ENCODE assay signal across 38 mouse cellular contexts in the genomic region with DNA sequence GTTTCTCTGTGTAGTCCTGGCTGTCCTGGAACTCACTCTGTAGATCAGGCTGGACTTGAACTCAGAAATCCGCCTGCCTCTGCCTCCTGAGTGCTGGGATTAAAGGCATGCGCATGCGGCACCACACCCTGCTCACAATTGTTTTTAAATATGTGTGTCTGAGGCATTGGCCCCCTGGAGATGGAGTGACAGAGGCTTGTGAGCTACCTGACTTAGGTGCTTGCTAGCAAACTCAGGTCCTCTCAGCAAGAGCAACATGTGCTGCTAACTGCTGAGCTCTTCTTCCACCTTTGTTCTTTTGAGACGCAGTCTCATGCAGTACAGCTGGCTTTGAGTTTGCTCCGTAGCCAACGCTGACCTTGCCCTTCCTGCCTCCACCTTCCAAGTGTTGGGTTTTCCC. TPM values are rescaled to one million over a fixed set of nuclear protein-coding genes. Genes with fewer than 3 reads are reported as not detected.
"Had no signal": no experiment of that assay in that cellular context is flagged by ENCODE, and none has a peak within 500 bp of the region (broad histone marks: within the 10 kb centered on the region; RNA-seq: fewer than 3 reads in every experiment).

No protein-coding gene starts in this region.

- H3K4me3 ChIP-seq: embryonic facial prominence, embryonic 10.5 days; embryonic facial prominence, embryonic 12.5 days; embryonic facial prominence, embryonic 13.5 days; embryonic facial prominence, embryonic 15.5 days; erythroblast, embryonic 14.5 days; forebrain, embryonic 10.5 days; forebrain, embryonic 12.5 days; forebrain, embryonic 13.5 days; forebrain, embryonic 15.5 days; gastrocnemius, adult 2 months; heart, adult 2 months; heart, embryonic 10.5 days had no signal

- ATAC-seq: forebrain, embryonic 13.5 days; forebrain, embryonic 14.5 days; forebrain, embryonic 15.5 days; forebrain, embryonic 16.5 days; forebrain, postnatal 0 days had no signal

- H3K4me1 ChIP-seq: embryonic facial prominence, embryonic 12.5 days; embryonic facial prominence, embryonic 13.5 days; forebrain, embryonic 12.5 days; forebrain, embryonic 13.5 days; heart, embryonic 10.5 days had no signal

- DNase-seq: cerebellum, adult 9-11 months; cerebellum, postnatal 10 days; cerebellum, postnatal 25 days; cerebellum, postnatal 36 days; embryo, embryonic 11 days; forebrain, postnatal 0 days; gastrocnemius, adult 2 months; gastrocnemius, postnatal 10 days; gastrocnemius, postnatal 14 days; gastrocnemius, postnatal 25 days; gastrocnemius, postnatal 36 days; heart, adult 11 months; heart, adult 18-20 months; heart, adult 2 months had no signal

- H3K9me3 ChIP-seq: embryonic facial prominence, embryonic 12.5 days; embryonic facial prominence, embryonic 13.5 days; embryonic facial prominence, embryonic 15.5 days; forebrain, embryonic 10.5 days; forebrain, embryonic 12.5 days; forebrain, embryonic 13.5 days; forebrain, embryonic 15.5 days; heart, embryonic 10.5 days had no signal

- H3K27ac ChIP-seq: embryonic facial prominence, embryonic 10.5 days; embryonic facial prominence, embryonic 12.5 days; embryonic facial prominence, embryonic 13.5 days; embryonic facial prominence, embryonic 15.5 days; forebrain, embryonic 10.5 days; forebrain, embryonic 12.5 days; forebrain, embryonic 13.5 days; forebrain, embryonic 15.5 days; gastrocnemius, adult 2 months; heart, adult 2 months; heart, embryonic 10.5 days had no signal

- H3K36me3 ChIP-seq: embryonic facial prominence, embryonic 10.5 days; embryonic facial prominence, embryonic 12.5 days; embryonic facial prominence, embryonic 13.5 days; embryonic facial prominence, embryonic 15.5 days; forebrain, embryonic 10.5 days; forebrain, embryonic 12.5 days; forebrain, embryonic 15.5 days; heart, embryonic 10.5 days had no signal

- H3K9ac ChIP-seq: embryonic facial prominence, embryonic 12.5 days; embryonic facial prominence, embryonic 13.5 days; embryonic facial prominence, embryonic 15.5 days; forebrain, embryonic 12.5 days; forebrain, embryonic 13.5 days; forebrain, embryonic 15.5 days; forebrain, postnatal 0 days had no signal

- H3K4me2 ChIP-seq: embryonic facial prominence, embryonic 12.5 days; embryonic facial prominence, embryonic 13.5 days; embryonic facial prominence, embryonic 15.5 days; forebrain, embryonic 12.5 days; forebrain, embryonic 13.5 days; forebrain, embryonic 15.5 days had no signal

RNA-seq across cellular contexts. Expression of gene Gm26992, which starts 31.0 kb away (rescaled TPM):
- total RNA-seq: common myeloid progenitor, adult 5-6 weeks; forebrain, postnatal 0 days; gastrocnemius, adult 18-20 months; gastrocnemius, adult 2 months; gastrocnemius, adult 8-10 months; gastrocnemius, postnatal 10 days; gastrocnemius, postnatal 14 days; gastrocnemius, postnatal 25 days; gastrocnemius, postnatal 36 days; gastrocnemius, postnatal 4 days; granulocyte monocyte progenitor cell, adult 5-6 weeks; heart, adult 18-20 months; heart, adult 2 months; heart, adult 8-10 months had no signal
- polyA plus RNA-seq: cortical plate, adult 2 months; embryonic facial prominence, embryonic 10.5 days; embryonic facial prominence, embryonic 11.5 days; embryonic facial prominence, embryonic 12.5 days; embryonic facial prominence, embryonic 13.5 days; embryonic facial prominence, embryonic 14.5 days; embryonic facial prominence, embryonic 15.5 days; erythroblast, embryonic 14.5 days; forebrain, embryonic 10.5 days; forebrain, embryonic 11.5 days; forebrain, embryonic 12.5 days; forebrain, embryonic 13.5 days; forebrain, embryonic 14.5 days; forebrain, embryonic 15.5 days; forebrain, embryonic 16.5 days; frontal cortex, adult 2 months; gonadal fat pad, adult 2 months; heart, adult 2 months; heart, embryonic 10.5 days had no signal

RNA-seq across cellular contexts. Expression of gene Tsx, which starts 38.5 kb away (rescaled TPM):
- total RNA-seq: common myeloid progenitor, adult 5-6 weeks; forebrain, postnatal 0 days; gastrocnemius, adult 18-20 months; gastrocnemius, adult 2 months; gastrocnemius, adult 8-10 months; gastrocnemius, postnatal 10 days; gastrocnemius, postnatal 14 days; gastrocnemius, postnatal 25 days; gastrocnemius, postnatal 36 days; granulocyte monocyte progenitor cell, adult 5-6 weeks; heart, adult 18-20 months; heart, adult 2 months; heart, adult 8-10 months had no signal
- polyA plus RNA-seq: embryonic facial prominence, embryonic 10.5 days; embryonic facial prominence, embryonic 12.5 days; erythroblast, embryonic 14.5 days; forebrain, embryonic 14.5 days; gonadal fat pad, adult 2 months; heart, adult 2 months; heart, embryonic 10.5 days had no signal
